Mouse (Mus musculus) cortical plate, adult 2 months (tissue): ENCODE measurements around the gene Lonrf2. TPM values are rescaled to one million over a fixed set of nuclear protein-coding genes. Genes with fewer than 3 reads are reported as not detected.

Experiments used
- H3K27ac ChIP-seq: fragments of 200-500 bp; 2 replicates; pipeline ENCODE4 v1.5.1; 2012; ENCODE audit warnings: low read length, control low read depth, inconsistent platforms; ENCODE audit not compliant: insufficient read depth
- H3K4me1 ChIP-seq: fragments of 200-500 bp; 2 replicates; pipeline ENCODE4 v1.6.1; 2011; ENCODE audit warnings: low read length; ENCODE audit not compliant: control insufficient read depth, insufficient read depth
- H3K4me3 ChIP-seq: fragments of 200-500 bp; 2 replicates; pipeline ENCODE4 v1.5.1; 2011; ENCODE audit warnings: mild to moderate bottlenecking, low read length, control low read depth; ENCODE audit not compliant: insufficient read depth
- CTCF ChIP-seq: fragments of 200-500 bp; IDR thresholded peaks from 2 replicates; pipeline ENCODE4 v1.5.1; 2011; ENCODE audit warnings: mild to moderate bottlenecking, control low read depth, low read length; ENCODE audit not compliant: insufficient read depth; ENCODE audit errors: extremely low read depth
- POLR2A ChIP-seq: fragments of 200-500 bp; IDR thresholded peaks from 2 replicates; pipeline ENCODE4 v1.6.1; 2011; ENCODE audit warnings: mild to moderate bottlenecking, low read length, control low read depth; ENCODE audit not compliant: insufficient read depth; ENCODE audit errors: extremely low read depth
- polyA plus RNA-seq: library from polyadenylated mRNA; depleted of rRNA; stranded (reverse); fragments of >200 nt; gene quantifications from 2 replicates; pipeline ENCODE4 v1.2.3, GENCODE M21; 2012

The Lonrf2 gene
- polyA plus RNA-seq, 1 experiment: 60.5 TPM

- Histone ChIP-seq H3K4me3 (no peak overlapping the region), H3K4me1 (0 out of 2 replicates have a peak, but pooled peaks cover 2% of the 10 kb centered on the region), H3K27ac (no peak overlapping the region)
- no peak for TF ChIP-seq CTCF
- no peak for TF ChIP-seq POLR2A
These were observed 27.8 kb upstream of the Lonrf2 start for GRCm38 (mm10) chr1:38864341-38864740.

GRCm38 (mm10) chr1:38862213-38862612 lies 25.7 kb upstream of the Lonrf2 start:
- TF ChIP-seq CTCF: peak; percentile 60
- no peak for TF ChIP-seq POLR2A
- Histone ChIP-seq H3K4me1 (0 out of 2 replicates have a peak, but pooled peaks cover 2% of the 10 kb centered on the region), H3K4me3 (no peak overlapping the region), H3K27ac (no peak overlapping the region)

GRCm38 (mm10) chr1:38860867-38861524 lies 24.5 kb upstream of the Lonrf2 start:
- TF ChIP-seq POLR2A (no peak), CTCF (no peak)
- no peak overlapping the region for H3K27ac ChIP-seq
- no peak overlapping the region for H3K4me3 ChIP-seq
- 0 out of 2 replicates have a peak, but pooled peaks cover 2% of the 10 kb centered on the region for H3K4me1 ChIP-seq

GRCm38 (mm10) chr1:38860207-38860606 lies 23.7 kb upstream of the Lonrf2 start:
- TF ChIP-seq CTCF (no peak), POLR2A (no peak)
- H3K4me3 ChIP-seq: no peak overlapping the region
- H3K4me1 ChIP-seq: 0 out of 2 replicates have a peak, but pooled peaks cover 2% of the 10 kb centered on the region
- no peak overlapping the region for H3K27ac ChIP-seq

- H3K4me3 ChIP-seq: no peak overlapping the region
These were observed 19.7 kb upstream of the Lonrf2 start for GRCm38 (mm10) chr1:38856196-38856595.

GRCm38 (mm10) chr1:38852250-38852649 lies 15.7 kb upstream of the Lonrf2 start:
- no peak for TF ChIP-seq CTCF
- no peak for TF ChIP-seq POLR2A
- Histone ChIP-seq H3K27ac (no peak overlapping the region), H3K4me3 (no peak overlapping the region), H3K4me1 (peaks cover 5% of the 10 kb centered on the region; the same call in 1 of the 2 replicates)

More at GRCm38 (mm10) chr1:38856196-38856595, 19.7 kb upstream of the Lonrf2 start:
- Histone ChIP-seq H3K27ac (no peak overlapping the region), H3K4me1 (0 out of 2 replicates have a peak, but pooled peaks cover 2% of the 10 kb centered on the region)
- peak; percentile 91 for TF ChIP-seq CTCF
- TF ChIP-seq POLR2A: no peak

- TF ChIP-seq POLR2A: no peak
- TF ChIP-seq CTCF: no peak
- Histone ChIP-seq H3K27ac (no peak overlapping the region), H3K4me1 (peaks cover 5% of the 10 kb centered on the region; the same call in 1 of the 2 replicates), H3K4me3 (no peak overlapping the region)
These were observed 14.1 kb upstream of the Lonrf2 start for GRCm38 (mm10) chr1:38850650-38851049.

- no peak overlapping the region for H3K4me3 ChIP-seq
- TF ChIP-seq POLR2A: no peak
- no peak for TF ChIP-seq CTCF
- H3K27ac ChIP-seq: no peak overlapping the region
- peaks cover 5% of the 10 kb centered on the region; the same call in 1 of the 2 replicates for H3K4me1 ChIP-seq
These were observed 12.2 kb upstream of the Lonrf2 start for GRCm38 (mm10) chr1:38848451-38849289.

GRCm38 (mm10) chr1:38847975-38848374 lies 11.5 kb upstream of the Lonrf2 start:
- no peak for TF ChIP-seq CTCF
- 0 out of 2 replicates have a peak, but pooled peaks have one; percentile 26 for TF ChIP-seq POLR2A
- Histone ChIP-seq H3K4me1 (peaks cover 5% of the 10 kb centered on the region; the same call in 1 of the 2 replicates), H3K4me3 (peak overlapping the region; percentile 11)

GRCm38 (mm10) chr1:38843275-38843674 lies 6.8 kb upstream of the Lonrf2 start:
- H3K27ac ChIP-seq: no peak overlapping the region
- no peak overlapping the region for H3K4me3 ChIP-seq
- TF ChIP-seq POLR2A: no peak
- TF ChIP-seq CTCF: no peak
- H3K4me1 ChIP-seq: 0 out of 2 replicates have a peak, but pooled peaks cover 4% of the 10 kb centered on the region

More at GRCm38 (mm10) chr1:38847975-38848374, 11.5 kb upstream of the Lonrf2 start:
- H3K27ac ChIP-seq: peak overlapping the region; percentile 11; the same call in 1 of the 2 replicates
